Mouse (Mus musculus): ENCODE data around the gene Cfap97d1.
A peak's percentile ranks its signal among the peaks of the same experiment; 100 is the strongest.
"Not testable (repeated sequence)": the region's sequence is repeated elsewhere in the genome, so short reads cannot be mapped to it uniquely, and the experiment has no call there.

Cfap97d1 gene

DNA sequence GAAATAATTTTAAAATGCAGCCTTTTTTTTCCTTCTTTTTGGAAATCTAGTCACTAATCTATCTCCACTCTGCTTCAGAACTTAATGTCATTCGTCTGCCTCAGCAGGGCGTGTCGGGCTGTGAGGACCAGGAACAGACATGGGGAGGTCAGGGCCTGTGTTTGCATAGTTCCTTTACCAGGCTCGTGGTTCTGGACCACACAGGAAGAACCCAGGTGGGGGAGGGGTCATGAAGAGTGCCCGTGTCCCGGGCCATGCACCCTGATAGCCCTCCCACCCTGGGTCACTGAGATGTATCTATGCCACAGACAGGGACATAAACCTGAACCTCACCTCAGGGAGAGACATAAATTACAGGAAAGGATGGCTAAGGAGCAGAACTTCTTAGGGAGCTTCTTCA, 9.9 kb upstream of the Cfap97d1 start:
- DNase-seq = no peak

DNA sequence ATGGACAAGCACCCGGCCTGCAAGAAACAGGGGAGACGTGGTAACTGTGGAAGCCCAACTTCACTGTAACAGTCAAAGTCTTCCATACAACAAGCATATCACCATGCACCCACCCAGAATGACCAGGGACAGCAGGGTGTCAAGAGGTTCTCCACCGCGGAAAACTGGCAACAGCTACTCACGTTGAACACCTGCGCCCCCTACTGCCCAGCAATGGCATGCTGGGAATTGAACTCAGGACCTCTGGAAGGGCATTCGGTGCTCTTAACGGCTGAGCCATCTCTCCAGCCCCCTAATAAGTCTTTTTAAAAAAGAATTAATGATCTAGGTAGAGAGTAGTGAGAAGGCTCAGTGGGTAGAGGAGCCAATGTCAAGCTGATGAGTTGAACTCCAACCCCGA, 9.2 kb upstream of the Cfap97d1 start:
- no peak for DNase-seq

DNA sequence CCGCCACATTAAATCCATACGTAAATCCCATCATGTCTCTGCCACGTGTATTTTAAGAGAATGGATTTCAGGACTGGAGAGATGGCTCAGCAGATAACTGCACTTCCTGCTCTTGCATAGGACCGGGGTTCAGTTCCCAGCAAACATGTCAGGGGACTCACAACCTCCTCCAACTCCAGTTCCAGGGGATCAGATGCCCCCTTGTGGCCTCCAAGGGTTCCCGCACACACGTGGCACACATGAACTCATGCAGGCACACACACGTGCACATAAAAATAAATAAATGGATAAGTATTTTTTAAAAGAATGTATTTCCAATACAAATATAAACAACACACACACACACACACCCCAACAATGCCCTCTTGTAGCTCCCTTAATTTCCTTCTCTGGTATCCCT, 7.1 kb upstream of the Cfap97d1 start:
- DNase-seq = no peak

DNA sequence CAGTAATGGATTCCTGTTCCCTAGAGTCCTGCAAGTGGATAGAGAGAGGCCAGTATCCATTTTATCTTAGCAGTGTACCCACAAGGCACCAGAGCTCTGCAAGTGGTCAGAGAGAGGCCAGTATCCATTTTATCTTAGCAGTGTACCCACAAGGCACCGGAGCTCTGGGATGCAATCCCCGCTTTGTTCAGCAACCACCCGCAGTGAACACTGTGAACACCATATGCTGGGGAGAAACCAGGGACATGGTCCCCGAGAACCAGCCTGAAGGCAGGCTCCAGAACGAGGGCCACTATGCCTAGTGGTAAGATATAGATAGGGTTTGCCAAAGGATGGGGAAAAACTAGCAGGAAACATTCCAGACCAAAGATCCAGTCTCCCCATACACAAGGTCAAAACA, 4.9 kb upstream of the Cfap97d1 start:
- no peak for DNase-seq

DNA sequence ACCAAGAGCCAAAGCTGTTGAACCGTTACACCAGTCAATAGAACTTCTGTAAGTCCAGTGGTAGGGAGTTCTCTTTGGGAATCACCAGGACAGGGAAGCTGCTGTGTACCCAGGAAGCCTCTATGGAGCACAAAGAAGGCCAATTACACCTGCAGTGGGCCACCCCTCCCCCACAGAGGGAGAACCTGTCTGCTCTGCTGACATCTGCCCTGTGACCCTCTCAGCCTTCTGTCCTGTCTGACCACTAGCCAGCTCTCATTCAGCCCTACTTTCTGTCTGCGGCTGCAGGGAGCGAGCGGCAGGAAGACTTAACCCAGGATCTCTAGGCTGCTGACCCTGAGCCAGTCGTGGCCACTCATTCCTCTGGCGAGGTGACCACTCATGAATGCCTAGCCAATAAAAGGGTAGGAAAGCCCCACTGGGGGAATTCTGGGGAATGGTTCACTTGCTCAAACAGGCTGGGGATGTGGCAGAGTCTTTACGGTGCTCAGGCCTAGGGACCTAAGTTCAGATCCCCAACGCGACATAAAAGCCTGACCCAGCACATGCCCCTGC, 3.4 kb upstream of the Cfap97d1 start:
- no peak for DNase-seq

DNA sequence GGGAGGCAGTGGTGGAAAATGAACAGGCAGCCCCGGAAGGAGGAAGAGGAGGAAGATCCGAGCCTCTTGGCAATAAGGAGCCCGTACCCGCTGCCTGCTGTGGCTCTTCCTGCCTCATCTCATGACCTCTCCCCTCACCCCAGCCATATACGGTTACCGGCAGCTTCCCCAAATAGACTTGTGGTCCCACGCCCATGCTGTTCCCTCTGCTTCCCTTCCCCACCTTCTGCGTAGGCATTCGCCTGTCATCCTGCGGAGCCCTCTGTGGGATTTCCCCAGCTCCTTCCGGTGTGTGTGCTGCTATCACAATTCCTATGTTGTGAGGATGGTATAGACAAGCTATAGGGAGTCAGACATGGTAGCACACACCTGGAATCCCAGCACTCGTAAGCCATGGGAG, 2.2 kb upstream of the Cfap97d1 start:
- no peak for DNase-seq

DNA sequence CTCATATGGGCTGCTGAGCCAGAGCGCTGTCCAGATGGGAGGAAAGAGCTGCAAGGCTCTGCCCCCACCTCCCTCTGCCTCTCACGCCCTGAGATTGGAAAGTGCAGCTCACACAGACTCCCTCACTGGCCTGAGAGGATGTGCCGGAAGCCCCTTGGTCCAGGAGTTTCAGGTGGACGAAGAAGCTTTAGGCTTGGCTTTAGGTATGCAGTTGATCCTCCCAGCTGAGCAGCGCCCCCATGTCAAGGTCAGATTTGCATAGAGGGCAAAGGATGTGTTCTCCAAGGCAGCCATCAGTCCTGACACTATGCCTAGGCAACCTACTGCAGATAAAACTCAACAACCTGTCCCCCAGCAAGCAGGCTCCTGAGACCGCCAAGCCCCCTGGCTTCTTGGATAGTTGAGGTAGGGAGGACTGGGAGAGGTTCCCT, 1.1 kb upstream of the Cfap97d1 start:
- peak; percentile 59 for DNase-seq

DNA sequence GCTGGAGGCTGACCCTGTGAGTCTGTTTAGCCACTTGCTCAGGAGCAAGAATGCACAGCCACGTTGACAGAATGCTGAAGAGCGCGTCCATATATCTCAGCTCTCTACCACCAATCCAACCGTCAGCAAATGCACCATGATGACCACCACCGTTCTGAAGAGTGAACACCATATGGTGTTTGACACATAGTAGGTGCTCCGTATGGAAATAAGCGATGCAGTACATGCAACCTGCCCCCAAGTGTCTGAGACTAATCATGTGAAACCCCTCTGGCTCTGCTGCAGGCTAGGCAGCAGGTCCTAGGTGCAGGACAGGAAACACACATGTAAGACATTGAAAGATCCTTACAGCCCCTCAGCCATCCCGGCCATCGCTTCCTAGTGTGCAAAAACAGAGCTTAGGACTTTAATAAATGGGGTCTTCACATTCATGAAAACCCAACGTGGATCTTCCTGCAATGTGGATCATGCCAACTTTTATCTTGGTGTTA, 603 bp upstream of the Cfap97d1 start:
- DNase-seq = no peak

DNA sequence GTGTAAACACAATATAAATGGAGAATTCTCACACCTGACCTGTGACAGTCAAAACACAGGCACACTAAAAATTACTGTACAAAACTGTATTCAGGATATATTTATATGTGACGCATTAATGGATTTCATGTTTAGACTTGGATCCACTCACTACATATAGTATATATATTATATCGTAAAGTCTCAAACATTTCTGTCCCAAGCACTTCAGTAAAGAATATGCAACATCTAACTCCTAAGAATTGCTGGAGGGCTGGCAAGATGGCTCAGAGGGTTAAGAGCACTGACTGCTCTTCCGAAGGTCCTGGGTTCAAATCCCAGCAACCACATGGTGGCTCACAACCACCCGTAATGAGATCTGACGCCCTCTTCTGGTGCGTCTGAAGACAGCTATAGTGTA, 1.4 kb downstream of the Cfap97d1 start:
- DNase-seq = not testable (repeated sequence)

DNA sequence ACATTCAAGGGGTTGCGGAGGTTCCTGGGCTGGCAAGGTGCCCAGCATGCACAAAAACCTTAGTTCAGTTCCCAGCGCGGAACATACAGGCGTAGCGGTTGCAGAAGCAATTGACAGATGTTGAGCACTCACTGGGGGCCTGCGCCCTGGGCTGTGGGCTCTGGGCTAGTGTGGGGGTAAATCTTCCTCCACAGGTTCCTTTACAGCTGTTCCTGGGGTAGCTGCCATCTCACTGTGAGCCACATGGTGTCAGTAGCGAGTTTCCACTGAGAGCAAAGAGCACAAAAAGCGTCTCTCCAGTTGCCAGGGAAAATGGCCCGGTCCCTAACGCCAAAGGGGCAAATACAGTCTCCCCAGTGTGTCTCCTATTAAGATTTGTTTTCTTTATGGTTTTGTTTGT, 1.9 kb downstream of the Cfap97d1 start:
- DNase-seq = peak; percentile 91

DNA sequence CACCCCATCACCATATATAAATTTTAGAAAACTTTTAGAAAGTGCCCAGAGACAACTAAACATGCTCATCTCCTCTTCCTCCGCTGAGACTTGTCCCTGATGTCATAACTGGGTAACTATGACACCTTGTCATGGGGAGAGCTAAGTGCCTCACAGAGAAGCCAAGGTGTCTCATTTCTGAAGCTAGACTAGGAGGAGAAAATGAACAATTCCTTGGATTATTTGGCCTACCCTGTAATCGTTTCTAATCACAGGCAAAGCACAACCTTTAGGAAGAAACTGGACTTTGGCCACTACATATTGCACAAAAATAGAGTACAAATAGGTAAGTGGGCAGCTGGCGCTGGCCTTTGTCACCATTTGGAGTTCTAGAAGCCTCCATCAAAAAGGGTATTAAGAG, 2.8 kb downstream of the Cfap97d1 start, which contains the start of gene Dusp3:
Dusp3 (minus strand) TSS at position 101 of the 400 bp plus-strand sequence.
- no peak for DNase-seq

DNA sequence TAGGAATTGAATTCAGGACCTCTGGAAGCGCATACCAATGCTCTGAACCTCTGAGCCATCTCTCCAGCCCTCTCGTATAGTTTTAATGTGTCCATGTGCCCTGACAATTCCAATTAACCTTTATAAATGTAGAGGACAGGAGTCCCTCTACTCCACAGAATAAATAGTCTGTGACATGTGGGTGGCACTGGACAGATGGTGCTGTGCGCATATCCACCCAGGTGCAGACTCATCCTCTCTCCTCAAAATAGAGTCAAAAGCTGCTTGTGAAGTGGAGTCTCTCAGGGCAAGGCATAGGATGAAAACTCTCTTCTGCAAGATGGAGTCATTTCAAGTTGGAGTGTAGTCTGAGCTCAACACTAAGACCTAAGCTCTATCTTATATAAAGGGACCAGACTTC, 6.2 kb downstream of the Cfap97d1 start:
- DNase-seq = no peak

DNA sequence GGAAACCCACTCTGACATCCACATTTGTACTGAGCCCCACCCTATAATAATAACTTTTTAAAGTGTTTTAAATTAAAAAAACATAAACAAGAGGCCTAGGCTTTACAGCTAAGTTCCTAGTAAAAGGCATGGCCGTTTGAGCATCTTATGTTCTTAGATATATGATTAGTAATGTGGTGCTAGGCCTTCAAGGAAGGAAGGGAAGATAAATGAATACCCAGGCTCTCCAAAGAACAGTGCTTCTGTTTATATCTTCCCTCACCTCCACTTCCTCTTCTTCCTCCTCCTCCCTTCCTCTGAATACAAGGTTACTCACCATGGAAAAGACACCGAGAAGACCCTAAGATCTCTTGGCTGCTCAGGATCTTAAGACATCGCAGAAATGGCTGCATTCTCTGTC, 7.7 kb downstream of the Cfap97d1 start:
- DNase-seq = no peak

DNA sequence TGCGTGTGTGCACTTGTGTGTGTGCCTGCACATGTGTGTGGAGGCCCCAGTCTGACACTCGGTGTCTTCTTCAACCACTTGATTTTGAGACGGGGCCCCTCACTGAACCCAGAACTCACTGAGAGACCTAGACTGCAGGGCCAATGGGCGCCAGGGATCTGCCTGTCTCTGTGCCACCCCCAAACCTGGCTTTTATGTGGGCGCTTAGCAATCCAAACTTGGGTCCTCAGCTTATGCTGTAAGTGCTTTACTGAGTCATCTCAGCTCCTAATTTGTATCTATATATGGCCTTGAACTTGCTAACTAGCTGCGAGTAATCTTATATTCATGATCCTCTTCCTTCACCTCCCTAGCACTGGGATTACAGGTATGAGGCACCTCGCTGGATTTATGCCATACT, 8.3 kb downstream of the Cfap97d1 start:
- DNase-seq = no peak

DNA sequence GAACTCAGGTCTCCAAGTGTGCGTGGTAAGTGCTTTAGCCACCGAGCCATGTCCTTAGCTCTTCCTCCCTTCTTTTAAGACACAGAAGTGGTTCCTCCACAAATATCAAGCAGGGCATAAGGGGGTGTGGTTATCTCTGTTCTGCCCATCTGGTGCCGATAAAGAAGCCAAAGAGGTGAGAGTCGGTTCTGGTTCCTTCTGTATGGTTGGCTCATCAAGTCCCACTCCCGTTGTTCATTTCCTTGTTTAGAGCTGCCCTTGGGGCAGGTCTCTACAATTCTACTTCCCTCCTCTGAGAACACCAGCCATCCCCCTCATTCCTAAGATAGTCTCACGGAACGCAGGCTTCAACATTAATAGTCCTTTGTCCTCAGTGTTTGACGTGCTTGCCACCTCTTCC, 10.0 kb downstream of the Cfap97d1 start:
- DNase-seq = no peak

DNA sequence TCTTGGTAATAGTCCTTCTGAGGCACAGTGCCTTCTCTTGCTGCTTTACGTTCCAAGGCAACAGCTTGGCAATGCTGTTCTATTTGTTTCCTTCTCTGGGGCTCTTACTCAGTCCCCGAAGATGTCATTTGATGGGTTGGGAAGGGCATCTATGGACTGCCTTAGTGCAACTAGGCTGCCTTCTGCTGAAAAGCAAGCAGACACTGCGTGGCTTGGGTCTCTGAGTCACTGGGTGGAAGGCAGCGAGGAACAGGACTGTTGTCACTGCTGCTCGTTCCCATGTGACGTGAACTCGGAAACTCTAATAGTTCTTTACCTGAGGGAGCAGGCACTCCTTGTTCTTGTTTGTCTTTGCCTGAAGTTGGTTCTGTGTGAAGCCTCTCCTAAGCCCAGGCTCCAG, 11.9 kb downstream of the Cfap97d1 start:
- DNase-seq = no peak

DNA sequence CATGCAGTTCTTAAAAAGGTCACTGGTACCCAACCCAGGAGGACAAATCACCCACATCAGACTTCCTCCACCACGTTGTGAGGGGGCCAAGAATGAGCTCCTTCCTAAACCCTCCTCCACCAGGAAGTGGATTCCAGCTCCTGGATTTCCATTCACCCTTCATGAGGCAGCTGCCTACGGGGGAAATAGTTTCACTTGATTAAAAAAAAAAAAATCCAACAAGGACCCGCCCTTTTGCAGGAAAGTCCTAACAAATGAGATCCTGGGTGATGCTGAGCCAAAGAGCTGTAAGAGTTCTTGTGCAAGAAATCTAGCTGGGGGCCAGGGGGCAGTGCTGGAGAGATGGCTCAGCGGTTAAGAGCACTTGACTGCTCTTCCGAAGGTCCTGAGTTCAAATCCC, 14.2 kb downstream of the Cfap97d1 start:
- DNase-seq = peak; percentile 35

DNA sequence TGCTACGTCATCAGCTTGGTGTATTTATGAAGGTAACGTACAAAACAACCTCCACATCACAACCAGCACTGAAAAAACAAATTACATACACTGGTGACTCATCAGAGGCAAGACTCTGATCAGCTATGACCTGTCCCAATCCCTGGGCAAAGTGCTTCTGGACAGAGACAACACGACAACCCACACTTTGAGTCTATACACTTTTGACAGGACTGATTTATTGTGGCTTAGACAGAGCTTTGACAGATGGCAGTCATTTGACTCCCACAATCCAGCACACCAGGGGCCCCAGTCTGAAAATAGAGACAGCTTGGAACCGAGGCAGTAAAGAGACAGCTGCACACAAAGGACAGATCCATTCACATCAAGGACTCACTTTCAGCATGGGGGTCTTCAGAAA, 15.4 kb downstream of the Cfap97d1 start:
- DNase-seq = no peak

DNA sequence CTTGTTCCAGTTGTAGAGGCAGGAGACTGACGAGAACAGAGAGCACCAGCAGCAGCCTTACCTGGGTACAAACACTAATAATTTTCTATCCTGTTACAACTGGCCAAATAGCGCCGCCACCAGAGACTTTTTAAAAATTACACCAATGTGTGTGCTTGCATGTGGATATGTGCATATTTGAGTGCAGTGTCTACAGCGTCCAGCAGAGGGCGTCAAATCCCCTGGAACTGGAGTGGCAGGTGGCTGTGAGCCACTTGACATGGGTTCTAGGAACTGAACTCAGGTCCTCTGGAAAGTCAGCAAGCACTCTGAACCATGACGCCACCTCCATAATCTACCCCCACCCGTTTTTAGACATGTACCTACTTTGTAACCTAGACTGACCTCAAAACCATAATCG, 20.2 kb downstream of the Cfap97d1 start:
- no peak for DNase-seq

DNA sequence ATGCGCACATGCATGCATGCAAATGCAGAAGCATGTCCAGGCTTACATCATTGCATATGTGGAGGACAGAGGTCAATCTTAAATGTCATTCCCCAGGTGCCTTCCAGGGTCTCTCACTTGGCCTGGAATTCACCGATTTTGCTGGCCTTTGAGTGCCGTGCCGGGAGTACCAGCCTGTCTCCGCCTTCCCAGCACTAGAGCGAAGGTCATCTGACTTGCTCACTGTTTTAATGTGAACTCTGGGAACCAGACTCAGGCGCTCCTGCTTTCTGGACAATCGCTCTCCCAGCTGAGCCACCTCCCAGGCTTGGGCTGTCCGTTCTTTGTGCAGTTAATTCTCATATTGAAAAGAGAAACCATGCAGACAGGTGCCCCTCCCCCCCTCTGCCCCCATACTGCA, 22.2 kb downstream of the Cfap97d1 start:
- peak; percentile 18 for DNase-seq

DNA sequence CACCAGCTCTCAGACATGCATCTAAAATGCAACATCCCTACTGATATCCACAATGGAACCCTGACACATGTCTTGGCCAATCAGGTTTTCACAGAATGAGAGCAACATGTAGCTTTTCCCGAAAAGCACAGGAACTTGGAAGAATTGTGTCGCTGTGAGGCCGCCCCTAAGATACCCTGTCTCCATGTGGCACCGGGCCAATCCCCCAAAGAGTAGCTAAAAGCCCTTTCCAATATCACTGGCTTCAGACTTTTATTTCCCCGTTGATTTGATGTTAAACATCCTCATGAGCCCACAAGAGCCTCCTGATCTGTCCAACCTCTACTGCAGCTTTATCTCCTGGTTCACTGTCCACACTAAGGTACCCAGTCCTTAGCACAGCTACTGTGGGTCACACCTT, 22.6 kb downstream of the Cfap97d1 start:
- DNase-seq = no peak

DNA sequence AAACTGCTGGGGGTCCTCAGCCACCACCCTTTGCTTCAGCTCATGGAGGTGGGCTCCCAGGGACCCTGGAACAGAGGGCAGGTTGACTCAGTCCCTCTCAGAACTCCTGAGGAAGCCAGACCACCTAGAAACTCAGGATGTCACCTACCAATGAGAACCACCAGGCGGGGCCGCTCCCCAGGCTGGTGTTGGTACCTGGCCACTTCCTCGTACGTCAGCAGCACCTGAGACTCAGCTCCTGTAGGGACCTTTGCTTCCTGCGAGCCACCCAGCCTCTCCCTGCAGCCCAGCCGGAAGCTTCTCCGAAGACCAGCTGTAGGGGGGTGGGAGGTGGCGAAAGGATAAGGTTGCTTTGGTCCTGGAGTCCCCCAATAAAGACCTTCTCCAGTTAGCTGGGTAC, 24.3 kb downstream of the Cfap97d1 start:
- no peak for DNase-seq

DNA sequence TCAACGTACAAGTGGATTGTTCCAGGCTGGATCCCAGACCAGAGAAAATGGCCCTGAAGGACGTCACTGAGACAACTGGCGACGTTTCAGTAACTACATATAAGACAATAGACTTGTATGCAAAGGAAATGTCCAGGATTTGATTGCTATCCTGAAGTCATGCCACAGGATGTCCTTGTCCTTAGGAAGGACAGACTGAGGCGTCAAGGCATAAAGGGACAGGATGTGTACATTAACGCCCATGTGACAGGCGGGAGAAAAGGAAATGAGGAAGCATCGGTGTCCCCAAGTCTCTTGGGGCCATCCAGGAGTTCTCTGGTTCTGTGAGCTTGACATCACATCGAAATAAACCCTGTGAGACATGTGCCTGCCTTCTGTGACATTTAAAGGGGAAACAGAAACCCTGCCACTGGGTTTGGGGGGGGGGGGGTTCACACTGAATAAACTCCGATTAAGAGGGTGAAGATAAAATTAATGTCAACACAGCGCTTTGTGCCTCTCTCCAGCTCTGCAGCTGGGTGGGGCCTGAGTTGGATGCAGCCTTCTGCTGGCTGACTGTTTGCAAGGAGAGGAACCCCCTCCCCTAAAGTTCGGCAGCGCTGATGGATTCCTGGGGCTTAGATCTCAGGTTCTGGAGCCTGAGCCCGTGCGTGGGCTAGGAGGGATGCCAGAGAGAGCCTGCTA, 25.0 kb downstream of the Cfap97d1 start:
- no peak for DNase-seq

DNA sequence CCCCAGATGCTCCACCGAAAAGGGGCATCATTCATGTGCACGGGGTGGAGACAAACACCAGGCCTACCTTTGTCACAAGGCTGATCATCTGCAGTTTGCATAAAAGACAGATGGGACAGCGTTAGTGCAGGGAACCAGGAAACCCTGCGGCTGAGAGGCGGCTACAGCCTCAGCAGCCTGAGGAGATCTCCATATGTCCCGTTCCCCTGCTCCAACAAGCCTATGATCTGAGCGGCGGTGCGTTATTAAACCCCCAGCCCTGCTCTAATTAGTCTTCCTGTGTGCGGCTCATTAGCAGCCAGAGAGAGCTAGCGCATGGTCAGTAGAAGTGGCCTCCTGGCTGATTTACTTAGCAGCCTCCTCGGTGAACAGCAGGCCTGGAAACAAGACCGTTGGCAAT, 26.1 kb downstream of the Cfap97d1 start:
- DNase-seq = no peak

DNA sequence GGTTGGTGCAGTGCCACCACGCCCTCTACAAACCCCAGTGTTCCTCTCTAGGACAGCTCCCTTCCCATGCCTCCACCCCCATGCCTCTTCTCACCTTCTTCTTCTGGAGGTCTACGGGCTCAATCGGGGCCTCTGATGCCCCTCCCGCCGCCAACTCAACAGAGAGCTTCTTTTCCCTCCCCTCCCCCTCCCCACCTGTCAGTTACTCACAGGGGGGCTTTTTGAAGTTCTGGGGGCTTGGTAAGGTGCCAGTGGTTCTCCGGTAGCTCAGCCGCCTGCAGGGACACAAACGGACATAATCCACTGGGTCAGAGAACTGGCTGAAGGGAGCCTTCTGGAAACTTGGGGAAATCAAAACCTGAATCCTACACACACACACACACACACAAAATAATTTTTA, 27.4 kb downstream of the Cfap97d1 start:
- DNase-seq = no peak
